Mouse (Mus musculus): ENCODE data around the gene Cmtm8. TPM values are rescaled to one million over a fixed set of nuclear protein-coding genes. Genes with fewer than 3 reads are reported as not detected.
A peak's percentile ranks its signal among the peaks of the same experiment; 100 is the strongest.

Gene Cmtm8
- polyA plus RNA-seq (2015; fragmentation: Nextera tagmentation; extraction: Ambion mirVana) = 80.2 and 87.3 TPM in 2 replicates

GRCm38 (mm10) chr9:114844017-114844662 is at the start of gene Cmtm8:
Cmtm8 (minus strand) TSS chr9:114844156.
- H3K36me3 ChIP-seq (ENCODE audit: control insufficient read depth, insufficient read depth, low read length) = no peaks in the 10 kb centered on the region
- H3K9ac ChIP-seq (ENCODE audit: low read depth, low read length) = peak within 1 kb of the TSS; percentile 79
- H3K4me2 ChIP-seq (ENCODE audit: low read depth, low read length) = peak within 1 kb of the TSS; percentile 95
- H3K4me1 ChIP-seq (ENCODE audit: control insufficient read depth, insufficient read depth, low read length) = peaks cover 10% of the 10 kb centered on the region
- H3K27ac ChIP-seq (ENCODE audit: low read length) = peak within 1 kb of the TSS; percentile 75
- H3K4me3 ChIP-seq (ENCODE audit: low read length) = peak within 1 kb of the TSS; percentile 72
- peak; percentile 95 for ATAC-seq
- WGBS = under 1% methylated on average over 37 of the region's 43 CpGs
- no peaks in the 10 kb centered on the region for H3K9me3 ChIP-seq (ENCODE audit: control insufficient read depth, low read length)
- no peaks in the 10 kb centered on the region for H3K27me3 ChIP-seq (replicated peaks; ENCODE audit: control insufficient read depth, insufficient read depth, low read length)

GRCm38 (mm10) chr9:114892974-114893373 is 49.0 kb upstream of the Cmtm8 start:
- Histone ChIP-seq H3K9ac (ENCODE audit: low read depth, low read length) (no peak overlapping the region), H3K4me3 (ENCODE audit: low read length) (no peak overlapping the region), H3K27ac (ENCODE audit: low read length) (no peak overlapping the region), H3K4me1 (ENCODE audit: control insufficient read depth, insufficient read depth, low read length) (no peaks in the 10 kb centered on the region), H3K27me3 (replicated peaks; ENCODE audit: control insufficient read depth, insufficient read depth, low read length) (no peaks in the 10 kb centered on the region), H3K36me3 (ENCODE audit: control insufficient read depth, insufficient read depth, low read length) (no peaks in the 10 kb centered on the region), H3K4me2 (ENCODE audit: low read depth, low read length) (no peak overlapping the region), H3K9me3 (ENCODE audit: control insufficient read depth, low read length) (peaks cover 3% of the 10 kb centered on the region; the same call in 1 of the 2 replicates)
- ATAC-seq = no peak
- 70% methylated on average over 11 of the region's 11 CpGs for WGBS

GRCm38 (mm10) chr9:114890377-114890776 is 46.4 kb upstream of the Cmtm8 start:
- no peaks in the 10 kb centered on the region for H3K27me3 ChIP-seq (replicated peaks; ENCODE audit: control insufficient read depth, insufficient read depth, low read length)
- no peak overlapping the region for H3K4me2 ChIP-seq (ENCODE audit: low read depth, low read length)
- H3K27ac ChIP-seq (ENCODE audit: low read length) = no peak overlapping the region
- H3K4me3 ChIP-seq (ENCODE audit: low read length) = no peak overlapping the region
- no peak for ATAC-seq
- no peak overlapping the region for H3K9ac ChIP-seq (ENCODE audit: low read depth, low read length)
- no peaks in the 10 kb centered on the region for H3K4me1 ChIP-seq (ENCODE audit: control insufficient read depth, insufficient read depth, low read length)
- H3K36me3 ChIP-seq (ENCODE audit: control insufficient read depth, insufficient read depth, low read length) = no peaks in the 10 kb centered on the region
- H3K9me3 ChIP-seq (ENCODE audit: control insufficient read depth, low read length) = peaks cover 3% of the 10 kb centered on the region; the same call in 1 of the 2 replicates
- WGBS = 18% methylated on average over 7 of the region's 7 CpGs

- Histone ChIP-seq H3K9ac (ENCODE audit: low read depth, low read length) (no peak overlapping the region), H3K9me3 (ENCODE audit: control insufficient read depth, low read length) (peaks cover 4% of the 10 kb centered on the region; the same call in 1 of the 2 replicates), H3K4me3 (ENCODE audit: low read length) (no peak overlapping the region), H3K4me2 (ENCODE audit: low read depth, low read length) (no peak overlapping the region), H3K27me3 (replicated peaks; ENCODE audit: control insufficient read depth, insufficient read depth, low read length) (no peaks in the 10 kb centered on the region), H3K4me1 (ENCODE audit: control insufficient read depth, insufficient read depth, low read length) (no peaks in the 10 kb centered on the region), H3K36me3 (ENCODE audit: control insufficient read depth, insufficient read depth, low read length) (no peaks in the 10 kb centered on the region), H3K27ac (ENCODE audit: low read length) (no peak overlapping the region)
- WGBS = 90% methylated on average over 5 of the region's 5 CpGs
- ATAC-seq = no peak
These were observed 45.0 kb upstream of the Cmtm8 start for GRCm38 (mm10) chr9:114888856-114889407.

GRCm38 (mm10) chr9:114887699-114888098 is 43.7 kb upstream of the Cmtm8 start:
- no peaks in the 10 kb centered on the region for H3K27me3 ChIP-seq (replicated peaks; ENCODE audit: control insufficient read depth, insufficient read depth, low read length)
- H3K4me1 ChIP-seq (ENCODE audit: control insufficient read depth, insufficient read depth, low read length) = no peaks in the 10 kb centered on the region
- H3K4me2 ChIP-seq (ENCODE audit: low read depth, low read length) = no peak overlapping the region
- no peak overlapping the region for H3K27ac ChIP-seq (ENCODE audit: low read length)
- no peak for ATAC-seq
- no peaks in the 10 kb centered on the region for H3K36me3 ChIP-seq (ENCODE audit: control insufficient read depth, insufficient read depth, low read length)
- no peak overlapping the region for H3K4me3 ChIP-seq (ENCODE audit: low read length)
- H3K9ac ChIP-seq (ENCODE audit: low read depth, low read length) = no peak overlapping the region
- H3K9me3 ChIP-seq (ENCODE audit: control insufficient read depth, low read length) = peaks cover 5% of the 10 kb centered on the region; the same call in 1 of the 2 replicates
- WGBS = 92% methylated on average over 3 of the region's 3 CpGs

- H3K27me3 ChIP-seq (replicated peaks; ENCODE audit: control insufficient read depth, insufficient read depth, low read length) = no peaks in the 10 kb centered on the region
- peak; percentile 76 for ATAC-seq
- H3K4me3 ChIP-seq (ENCODE audit: low read length) = no peak overlapping the region
- H3K4me1 ChIP-seq (ENCODE audit: control insufficient read depth, insufficient read depth, low read length) = no peaks in the 10 kb centered on the region
- H3K27ac ChIP-seq (ENCODE audit: low read length) = no peak overlapping the region
- 42% methylated on average over 8 of the region's 8 CpGs for WGBS
- H3K36me3 ChIP-seq (ENCODE audit: control insufficient read depth, insufficient read depth, low read length) = no peaks in the 10 kb centered on the region
- no peak overlapping the region for H3K4me2 ChIP-seq (ENCODE audit: low read depth, low read length)
- H3K9ac ChIP-seq (ENCODE audit: low read depth, low read length) = no peak overlapping the region
- H3K9me3 ChIP-seq (ENCODE audit: control insufficient read depth, low read length) = peaks cover 5% of the 10 kb centered on the region; the same call in 1 of the 2 replicates
These were observed 42.2 kb upstream of the Cmtm8 start for GRCm38 (mm10) chr9:114885991-114886662.

GRCm38 (mm10) chr9:114885564-114885963 is 41.6 kb upstream of the Cmtm8 start:
- Histone ChIP-seq H3K9ac (ENCODE audit: low read depth, low read length) (no peak overlapping the region), H3K27me3 (replicated peaks; ENCODE audit: control insufficient read depth, insufficient read depth, low read length) (no peaks in the 10 kb centered on the region), H3K36me3 (ENCODE audit: control insufficient read depth, insufficient read depth, low read length) (no peaks in the 10 kb centered on the region), H3K4me1 (ENCODE audit: control insufficient read depth, insufficient read depth, low read length) (no peaks in the 10 kb centered on the region), H3K9me3 (ENCODE audit: control insufficient read depth, low read length) (peaks cover 5% of the 10 kb centered on the region; the same call in 1 of the 2 replicates), H3K4me2 (ENCODE audit: low read depth, low read length) (no peak overlapping the region), H3K4me3 (ENCODE audit: low read length) (no peak overlapping the region), H3K27ac (ENCODE audit: low read length) (no peak overlapping the region)
- ATAC-seq = 0 out of 2 replicates have a peak, but pooled peaks have one; percentile 23
- 78% methylated on average over 4 of the region's 4 CpGs for WGBS

- H3K27me3 ChIP-seq (replicated peaks; ENCODE audit: control insufficient read depth, insufficient read depth, low read length) = no peaks in the 10 kb centered on the region
- H3K27ac ChIP-seq (ENCODE audit: low read length) = no peak overlapping the region
- no peaks in the 10 kb centered on the region for H3K36me3 ChIP-seq (ENCODE audit: control insufficient read depth, insufficient read depth, low read length)
- no peaks in the 10 kb centered on the region for H3K4me1 ChIP-seq (ENCODE audit: control insufficient read depth, insufficient read depth, low read length)
- 67% methylated on average over 2 of the region's 2 CpGs for WGBS
- no peak overlapping the region for H3K4me3 ChIP-seq (ENCODE audit: low read length)
- H3K9me3 ChIP-seq (ENCODE audit: control insufficient read depth, low read length) = peaks cover 5% of the 10 kb centered on the region; the same call in 1 of the 2 replicates
- H3K4me2 ChIP-seq (ENCODE audit: low read depth, low read length) = no peak overlapping the region
- no peak for ATAC-seq
- no peak overlapping the region for H3K9ac ChIP-seq (ENCODE audit: low read depth, low read length)
These were observed 38.0 kb upstream of the Cmtm8 start for GRCm38 (mm10) chr9:114881977-114882376.

- H3K4me3 ChIP-seq (ENCODE audit: low read length) = no peak overlapping the region
- 53% methylated on average over 11 of the region's 11 CpGs for WGBS
These were observed 11.4 kb upstream of the Cmtm8 start for GRCm38 (mm10) chr9:114855327-114855726.

More at GRCm38 (mm10) chr9:114855327-114855726, 11.4 kb upstream of the Cmtm8 start:
- Histone ChIP-seq H3K9ac (ENCODE audit: low read depth, low read length) (no peak overlapping the region), H3K4me1 (ENCODE audit: control insufficient read depth, insufficient read depth, low read length) (no peaks in the 10 kb centered on the region), H3K27me3 (replicated peaks; ENCODE audit: control insufficient read depth, insufficient read depth, low read length) (no peaks in the 10 kb centered on the region), H3K27ac (ENCODE audit: low read length) (no peak overlapping the region), H3K9me3 (ENCODE audit: control insufficient read depth, low read length) (no peaks in the 10 kb centered on the region), H3K4me2 (ENCODE audit: low read depth, low read length) (no peak overlapping the region), H3K36me3 (ENCODE audit: control insufficient read depth, insufficient read depth, low read length) (no peaks in the 10 kb centered on the region)
- peak; percentile 36 for ATAC-seq
